Mouse (Mus musculus): ENCODE results near the gene Gm10488. TPM values are rescaled to one million over a fixed set of nuclear protein-coding genes. Genes with fewer than 3 reads are reported as not detected.
"Not testable (repeated sequence)": the region's sequence is repeated elsewhere in the genome, so short reads cannot be mapped to it uniquely, and the experiment has no call there.

Gm10488 gene
- not detected in 2 replicates for polyA plus RNA-seq (2012; rRNA removed)

DNA sequence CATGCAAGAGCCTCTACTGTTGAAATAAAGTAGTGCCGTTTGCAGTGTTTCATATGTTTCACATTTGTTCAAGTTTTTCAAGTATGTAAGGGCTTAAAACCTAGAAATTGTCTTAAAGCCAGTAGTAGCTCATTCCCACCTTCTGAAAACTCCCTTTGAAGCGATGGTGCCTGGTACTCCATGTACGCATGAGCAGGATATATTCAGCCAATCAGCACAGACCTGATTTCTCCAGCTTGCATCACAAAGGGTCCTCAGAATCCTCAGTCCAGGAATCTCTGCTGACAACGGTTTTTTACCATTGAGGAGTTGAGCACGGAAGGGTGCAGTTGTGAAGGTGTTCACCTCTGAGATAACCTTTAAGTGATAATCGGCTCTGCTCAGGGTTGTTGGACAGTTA lies at the start of gene Gm10488:
TSS of gene Gm10488 (plus strand) at position 301 of the 400 bp plus-strand sequence.
- DNase-seq (ENCODE audit: low read depth): not testable (repeated sequence)
